Mouse (Mus musculus) cerebellum, adult 8-10 months (tissue): ENCODE measurements at regions not wholly inside any gene's neighbourhood (a gene's known extent, or its start where the extent isn't known, plus 50 kb on each side); places are given as distances from the start of the nearest gene placed in this dataset.
"Not testable (repeated sequence)": the region's sequence is repeated elsewhere in the genome, so short reads cannot be mapped to it uniquely, and the experiment has no call there.

Experiments
- DNase-seq: peaks from one replicate; pipeline ENCODE4 v3.0.0; 2022

DNA sequence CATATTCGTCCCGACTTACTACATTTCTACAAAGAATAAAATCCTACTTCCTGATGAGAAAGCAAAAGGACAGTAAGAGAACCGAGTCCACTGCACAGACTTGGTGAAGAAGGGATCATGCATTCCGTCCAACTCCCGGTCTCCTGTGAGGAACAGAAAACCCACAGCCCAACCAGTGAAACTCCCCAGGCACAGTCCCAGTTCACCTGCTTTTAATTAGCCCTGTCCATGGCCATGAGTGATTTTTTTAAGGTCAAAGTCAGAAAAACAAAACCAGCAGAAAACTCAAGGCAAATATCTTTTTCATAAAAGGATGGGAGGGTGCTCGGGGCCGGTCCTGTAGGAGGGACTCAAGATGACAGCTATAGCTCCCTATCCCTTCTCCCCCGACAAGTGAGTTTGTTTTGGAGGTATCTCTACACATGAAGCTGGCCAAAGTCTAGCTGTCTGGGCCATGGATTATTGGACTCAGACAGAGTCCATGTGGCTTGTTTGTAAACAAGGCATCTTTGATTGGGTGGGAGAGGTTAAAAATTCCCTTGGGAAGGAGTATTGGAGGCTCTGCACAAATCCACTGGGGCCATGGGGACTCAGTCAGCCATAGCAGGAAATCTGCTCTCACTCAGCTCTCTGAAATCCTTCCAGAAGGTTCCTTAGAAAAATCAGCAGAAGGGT lies 168.8 kb upstream of the Arid1b start:
- no peak for DNase-seq

DNA sequence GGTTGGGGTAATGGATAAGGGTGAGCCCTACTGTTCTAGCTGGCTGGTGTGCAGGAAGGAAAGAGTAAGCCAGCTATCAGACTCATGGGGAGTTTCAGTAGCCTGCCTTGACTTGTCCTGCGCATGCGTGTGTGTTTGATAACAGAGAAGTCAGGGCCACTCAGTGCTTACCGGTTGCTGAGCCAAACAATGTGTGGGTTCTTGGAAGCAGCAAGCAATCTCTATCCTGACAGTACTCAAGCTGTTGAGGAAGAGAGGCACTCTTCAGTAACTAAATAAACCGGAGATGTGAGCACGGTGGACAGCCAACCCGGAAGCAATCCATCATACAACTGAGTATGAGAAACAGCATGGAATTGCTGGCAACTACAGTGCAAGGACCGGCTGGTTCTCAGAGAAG lies 160.1 kb upstream of the Arid1b start:
- no peak for DNase-seq

DNA sequence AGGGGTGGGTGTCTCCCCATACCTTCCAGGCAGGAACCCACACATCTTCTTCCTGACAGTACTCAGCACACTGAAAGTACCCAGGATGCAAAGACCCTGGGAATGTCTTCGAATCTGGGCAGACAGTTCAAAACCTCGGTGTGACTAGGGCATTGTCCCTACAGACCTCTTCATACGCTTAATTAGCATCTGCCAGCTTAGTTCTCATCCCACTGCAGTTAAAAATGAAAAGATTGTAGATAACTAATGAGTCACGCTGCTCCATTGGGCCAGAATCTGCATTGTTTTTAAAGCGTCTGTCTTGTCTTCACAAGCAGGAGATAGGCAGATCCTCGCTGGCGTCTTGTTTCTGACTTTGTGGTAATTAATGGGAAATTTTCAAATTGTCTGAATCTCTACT lies 159.6 kb upstream of the Arid1b start:
- DNase-seq = no peak

DNA sequence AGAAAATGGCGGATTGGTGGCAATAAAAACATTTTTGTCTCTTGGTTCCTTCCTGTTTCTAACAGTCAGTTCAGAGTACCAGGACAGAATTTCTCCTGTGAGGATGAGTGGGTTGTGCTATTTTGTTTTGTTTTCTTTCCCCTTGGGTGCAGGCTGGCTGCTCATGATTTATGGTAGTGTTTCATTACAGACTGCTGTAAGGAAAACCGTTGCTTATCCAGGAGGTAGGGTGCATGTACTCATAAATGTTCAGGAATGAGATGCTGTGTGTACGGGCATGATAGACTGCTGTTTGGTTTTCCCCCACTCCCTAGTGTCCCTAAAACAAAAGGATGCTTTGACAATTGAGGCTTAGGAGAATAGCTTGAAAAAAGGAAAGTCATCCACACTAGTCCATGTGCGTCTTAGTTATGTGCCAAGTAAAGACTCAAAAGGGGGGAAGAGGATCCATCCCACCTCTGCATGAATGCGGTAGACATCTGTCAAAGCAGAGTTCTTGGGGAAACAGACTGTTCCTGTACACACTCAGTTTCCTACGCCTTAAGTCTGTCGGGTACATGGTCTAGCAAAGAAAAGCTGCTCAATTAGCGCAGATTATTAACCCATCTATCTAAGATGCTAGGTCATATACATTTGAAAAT lies 158.9 kb upstream of the Arid1b start:
- no peak for DNase-seq

DNA sequence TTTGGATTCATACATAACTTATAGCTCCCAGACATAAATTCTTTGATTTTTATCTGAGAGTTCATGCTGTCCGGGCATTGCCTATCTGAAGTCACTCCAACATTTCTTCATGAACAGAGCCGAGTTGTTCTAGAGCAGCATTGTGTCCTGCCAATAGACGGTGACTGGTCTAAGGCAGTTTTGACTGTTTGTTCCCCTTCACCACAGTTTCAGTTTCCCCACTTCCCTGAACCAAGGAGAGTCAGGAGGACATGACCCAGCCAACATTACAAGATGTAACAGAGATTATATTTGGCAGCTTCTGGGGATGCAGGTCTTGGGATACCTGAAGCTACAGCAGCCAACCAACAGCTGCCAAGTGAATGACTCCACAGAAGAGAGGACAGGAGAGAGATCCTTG lies 154.0 kb upstream of the Arid1b start:
- DNase-seq = no peak

DNA sequence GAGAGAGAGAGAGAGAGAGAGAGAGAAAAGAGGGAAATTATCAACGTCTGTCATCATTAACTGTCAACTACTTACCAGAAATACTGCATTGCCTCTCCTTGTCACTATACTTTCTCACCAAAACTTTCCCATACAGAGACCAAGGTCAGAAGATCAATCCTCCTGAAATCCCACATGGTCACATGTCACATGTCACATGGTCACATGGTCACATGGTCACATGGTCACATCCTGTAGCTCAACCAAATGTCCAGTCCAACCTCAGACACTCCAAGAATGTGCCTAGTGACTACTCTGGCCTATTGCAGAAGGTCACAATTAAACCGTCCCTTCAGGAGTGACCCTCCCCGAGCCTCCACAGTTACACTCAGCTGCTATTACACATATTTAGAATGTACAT lies 135.8 kb upstream of the Arid1b start:
- DNase-seq = no peak

DNA sequence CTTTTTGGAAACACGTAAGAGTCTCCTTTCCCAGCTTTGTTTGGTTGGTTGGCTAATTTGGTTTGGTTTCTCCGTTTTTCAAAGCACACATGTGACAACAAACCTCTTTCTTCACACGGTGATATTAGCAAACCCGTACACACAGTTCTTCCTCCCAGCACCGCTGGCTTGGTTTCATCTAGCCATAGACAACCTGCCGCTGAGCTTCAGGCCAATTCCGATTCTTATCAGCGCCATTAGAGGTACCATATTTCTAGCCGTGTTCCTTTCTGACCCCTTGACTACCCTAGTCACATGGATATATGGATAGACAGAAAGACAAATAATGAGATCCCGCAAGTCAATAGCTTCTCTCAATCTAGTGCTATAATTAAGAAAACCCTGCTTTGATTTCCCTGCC lies 129.2 kb upstream of the Arid1b start:
- DNase-seq = no peak

DNA sequence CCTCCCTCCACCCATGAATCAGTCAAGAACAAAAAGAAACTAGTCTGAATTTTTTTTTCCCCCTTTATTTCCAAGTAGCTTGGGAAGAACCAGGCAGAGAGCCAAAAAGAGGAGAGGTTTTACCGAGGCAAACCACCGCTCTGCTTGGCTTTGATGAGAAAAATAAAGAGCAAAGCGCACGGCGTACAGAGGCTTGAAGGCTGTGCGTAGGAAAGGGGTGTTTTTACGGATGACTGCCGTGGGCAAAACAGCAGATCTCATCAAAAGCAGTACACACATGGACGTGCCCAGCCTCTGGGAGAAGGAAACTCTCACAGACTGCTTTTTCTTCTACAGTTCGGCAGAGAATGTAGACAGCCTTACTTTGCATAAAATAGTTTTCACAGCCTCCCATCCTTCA lies 128.5 kb upstream of the Arid1b start:
- no peak for DNase-seq

DNA sequence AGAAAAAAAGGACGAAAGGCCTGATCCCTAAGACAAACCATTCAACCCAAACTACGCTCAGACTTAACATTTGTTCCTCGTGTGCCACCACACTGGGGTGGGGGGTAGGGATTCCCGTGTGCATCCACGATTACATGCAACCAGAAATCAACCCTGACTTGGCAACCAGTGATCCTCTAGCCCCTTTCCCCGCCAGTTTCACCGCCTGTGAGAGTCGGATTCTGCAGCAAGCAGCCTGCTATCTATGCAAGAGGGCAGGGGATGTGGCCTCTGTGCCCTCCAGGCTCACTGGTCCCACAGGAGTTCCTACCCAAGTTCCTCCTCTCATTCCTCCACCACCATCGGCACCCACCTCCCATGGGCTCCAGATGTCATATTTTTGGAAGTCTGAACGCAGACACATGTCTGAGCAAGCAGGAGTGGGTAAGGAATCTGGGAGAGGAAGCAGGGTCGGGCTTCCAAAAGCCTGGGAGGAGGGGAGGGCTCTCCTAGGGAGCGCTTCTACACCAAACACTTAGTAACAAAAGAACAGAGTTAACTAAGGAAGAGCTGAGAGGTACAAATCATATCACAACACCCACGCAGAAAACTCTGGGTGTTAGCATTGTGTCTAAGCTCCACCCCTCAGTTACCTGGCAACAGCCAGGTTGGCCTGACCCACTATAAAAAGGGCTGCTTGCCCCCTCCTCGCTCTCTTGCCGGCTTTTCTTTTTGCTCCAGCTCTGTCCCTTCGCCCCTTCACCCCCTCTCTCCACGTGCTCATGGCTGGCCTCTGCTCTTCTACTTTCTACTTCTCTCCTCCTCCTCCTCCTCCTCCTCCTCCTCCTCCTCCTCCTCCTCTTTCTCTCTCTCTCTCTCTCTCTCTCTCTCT lies 127.9 kb upstream of the Arid1b start:
- no peak for DNase-seq

DNA sequence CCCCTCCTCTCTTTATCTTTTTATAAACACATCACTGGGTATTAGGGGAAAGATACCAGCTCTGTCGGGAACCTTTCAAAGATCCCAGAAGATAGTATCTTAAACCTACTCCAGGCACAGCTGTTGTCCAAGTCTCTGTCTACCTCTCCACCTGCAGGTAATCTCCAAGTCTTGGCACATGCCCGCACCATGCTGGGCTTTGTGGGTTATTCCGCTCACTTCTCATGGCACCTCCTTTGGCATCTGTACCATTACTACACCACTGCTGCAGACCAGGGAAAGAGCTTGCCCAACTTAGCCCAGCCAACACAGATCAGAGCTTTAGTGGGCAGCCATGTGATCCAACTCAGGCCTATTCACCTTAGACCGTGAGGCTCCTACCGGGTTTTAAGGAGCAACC lies 127.0 kb upstream of the Arid1b start:
- DNase-seq = no peak

DNA sequence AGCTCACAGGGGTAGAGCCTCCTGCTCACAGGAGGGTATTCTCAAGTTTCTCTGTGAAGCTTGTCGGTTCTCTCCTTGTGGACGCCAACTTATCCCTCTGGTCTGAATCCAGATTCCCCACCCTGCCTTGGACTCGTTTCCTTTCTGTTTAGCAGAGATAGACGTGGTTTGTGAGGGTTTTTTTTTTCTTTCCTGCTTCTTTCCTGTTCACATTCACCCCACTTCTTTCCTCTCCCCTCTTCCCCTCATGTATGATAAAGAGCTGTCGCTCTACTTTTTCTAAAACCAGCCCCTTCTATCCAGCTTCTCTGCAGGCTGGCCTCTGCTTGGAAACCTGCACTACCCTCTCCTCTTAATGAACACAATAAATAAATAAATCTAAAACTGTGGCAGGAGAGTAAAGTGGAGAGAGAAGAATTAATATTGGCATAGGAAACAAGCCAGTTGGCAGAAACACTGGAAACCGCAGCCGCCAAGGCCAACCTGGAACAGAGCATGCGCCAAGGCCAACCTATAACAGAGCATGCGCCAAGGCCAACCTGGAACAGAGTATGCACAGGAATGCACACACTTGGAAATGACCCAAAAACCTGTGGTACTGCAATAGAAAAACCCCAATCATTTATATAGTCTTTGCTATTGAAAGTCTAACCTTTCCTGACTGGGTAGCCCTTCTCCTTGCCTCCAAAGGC lies 126.2 kb upstream of the Arid1b start:
- no peak for DNase-seq

DNA sequence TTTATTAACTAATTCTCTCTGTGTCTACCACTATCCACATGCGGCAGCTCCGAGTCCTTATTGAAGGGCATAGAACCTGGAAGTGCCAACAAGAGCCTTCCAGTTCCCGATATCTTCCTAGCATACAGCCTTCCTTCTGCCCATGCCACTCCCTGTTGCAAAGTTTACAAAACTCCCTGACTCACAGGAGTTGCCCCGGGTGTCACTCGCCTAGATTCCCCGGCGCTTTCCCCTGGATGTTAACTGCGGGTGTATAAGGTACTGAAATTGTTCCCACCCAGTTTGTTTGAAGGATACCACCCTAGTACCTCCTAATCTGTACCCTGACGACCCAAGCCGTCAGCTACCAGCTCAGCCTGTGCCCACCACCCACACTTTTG lies 125.7 kb upstream of the Arid1b start:
- no peak for DNase-seq

DNA sequence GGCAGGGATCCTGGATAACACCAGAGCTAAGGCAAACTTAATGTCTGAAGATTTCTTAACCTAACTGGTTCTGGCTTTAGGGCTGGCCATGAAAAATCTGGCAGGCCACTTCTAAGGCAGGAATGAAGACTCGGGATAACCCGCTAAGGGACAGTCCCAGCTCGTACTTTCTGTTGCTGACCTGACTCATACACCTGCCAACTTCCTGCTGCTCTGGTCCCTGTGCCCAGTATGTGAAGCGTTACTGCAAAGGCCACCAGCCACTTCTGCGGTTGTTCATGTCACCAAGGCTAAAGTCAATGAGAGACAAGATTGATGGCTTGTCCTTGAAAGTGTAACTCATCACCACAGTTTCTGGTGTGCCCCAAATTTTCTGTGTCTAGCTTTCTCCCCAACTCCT lies 125.3 kb upstream of the Arid1b start:
- DNase-seq = no peak

DNA sequence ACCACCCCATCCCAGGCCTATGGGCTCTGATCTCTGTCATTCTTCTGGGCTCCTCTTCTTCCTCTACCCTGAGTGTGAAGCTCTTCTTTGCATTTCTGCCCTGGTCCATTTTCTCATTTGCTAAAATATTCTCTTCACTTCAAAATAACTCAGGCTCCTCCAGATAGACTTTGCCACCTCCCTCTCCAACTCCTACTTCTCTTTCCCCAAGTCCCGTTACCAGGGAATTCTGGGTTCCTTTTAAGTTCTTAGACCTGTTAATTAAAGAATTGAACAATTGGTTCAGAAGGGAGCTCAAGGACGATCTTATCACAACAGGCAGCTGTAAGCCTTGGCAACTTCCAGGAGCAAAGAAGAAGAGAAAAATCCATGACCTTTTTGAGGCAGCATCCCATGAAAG lies 122.9 kb upstream of the Arid1b start:
- DNase-seq = no peak

DNA sequence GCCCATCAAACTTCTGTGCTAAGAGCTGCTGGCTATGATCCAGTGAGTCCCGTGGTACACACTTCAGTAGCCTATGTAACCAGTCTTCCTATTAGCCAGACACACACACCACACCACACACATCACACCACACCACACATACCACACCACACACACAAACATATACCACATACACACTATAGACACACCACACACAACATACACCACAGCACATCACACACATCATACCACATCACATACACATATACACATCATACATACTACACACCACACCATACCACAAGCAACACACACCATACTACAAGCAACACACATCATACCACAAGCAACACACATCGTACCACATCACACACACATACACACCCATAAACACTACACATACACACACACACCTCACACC lies 119.7 kb upstream of the Arid1b start:
- DNase-seq = no peak

DNA sequence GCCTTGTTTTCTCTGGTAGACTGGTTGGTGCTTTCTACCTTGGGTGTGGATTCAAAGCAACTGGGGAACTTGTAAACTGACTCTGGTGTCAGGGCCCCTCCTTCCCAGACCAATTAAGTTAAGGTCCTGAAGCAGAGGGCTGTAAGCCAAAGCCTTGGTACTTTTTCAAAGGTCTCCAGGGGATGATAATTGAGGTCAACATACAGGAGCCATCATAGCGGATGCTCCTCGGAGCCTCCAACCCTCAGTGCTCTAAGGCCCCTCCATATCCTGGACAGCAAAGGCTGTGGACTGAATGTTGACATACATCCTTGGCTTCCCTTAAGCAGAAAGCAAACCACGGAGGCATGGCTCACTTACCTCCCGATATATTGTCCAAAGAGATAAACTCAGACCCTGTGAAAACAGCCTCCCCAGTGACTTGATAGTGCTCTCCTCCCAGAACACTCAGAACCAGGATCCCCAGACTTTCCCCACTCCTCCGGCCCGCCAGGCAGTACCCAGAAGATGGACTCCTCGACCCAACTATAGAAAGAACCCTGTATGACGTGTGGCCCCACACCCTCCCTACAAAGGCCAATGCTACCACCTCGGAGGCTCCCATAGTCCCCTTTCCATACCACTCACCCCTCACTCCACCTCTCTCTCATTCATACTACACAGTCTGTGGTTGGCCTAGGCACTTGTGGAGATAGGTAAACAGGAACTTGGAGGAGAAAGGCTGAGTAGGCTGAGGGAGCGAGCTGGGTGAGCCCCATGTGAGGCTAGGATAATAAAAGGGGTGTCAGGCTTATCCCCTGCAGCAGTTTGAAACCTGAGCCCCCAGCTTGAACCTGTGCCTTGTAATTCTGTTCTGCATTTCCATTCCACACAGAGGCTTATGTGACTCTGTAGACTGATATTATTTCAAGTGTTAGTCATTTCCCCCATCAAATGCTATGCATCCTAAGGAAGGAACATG lies 118.8 kb upstream of the Arid1b start:
- DNase-seq = no peak

DNA sequence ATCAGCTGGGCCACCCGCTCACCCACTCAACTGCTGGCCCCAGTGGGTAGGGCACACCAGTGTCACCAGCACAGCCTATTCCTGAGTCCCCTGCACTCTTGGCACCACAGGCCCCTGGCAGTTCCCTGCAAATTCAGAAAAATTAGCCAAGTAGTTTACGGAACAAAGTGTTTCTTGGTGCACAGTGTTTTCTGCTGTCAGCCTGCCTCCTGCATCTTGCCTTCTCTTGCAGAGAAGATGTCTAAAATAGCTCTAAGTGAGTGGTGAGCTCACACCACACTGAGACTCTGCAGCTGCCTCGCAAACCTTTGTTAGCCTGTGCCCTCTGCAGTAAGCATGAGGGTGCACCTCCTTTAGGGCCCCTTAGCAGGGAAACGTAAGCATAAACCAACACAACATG lies 117.7 kb upstream of the Arid1b start:
- DNase-seq = no peak

DNA sequence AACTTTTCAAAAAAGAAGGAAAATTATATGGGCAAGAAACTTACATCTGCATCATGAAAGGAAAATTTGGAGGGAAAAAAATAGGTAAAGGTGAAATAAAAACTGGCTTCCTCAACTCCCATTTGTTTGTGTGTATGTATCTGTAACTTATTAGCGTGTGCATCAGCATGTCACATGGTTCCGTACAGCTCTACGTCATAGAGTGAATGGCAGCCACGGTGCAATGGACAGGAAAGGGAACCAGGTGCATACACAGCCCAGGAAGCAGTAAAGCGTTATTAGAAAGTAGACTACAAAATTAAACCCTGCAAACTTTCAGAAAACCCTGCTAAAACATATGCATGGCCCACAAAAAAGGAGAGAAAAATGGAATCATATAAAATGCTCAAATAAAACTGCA lies 112.7 kb upstream of the Arid1b start:
- no peak for DNase-seq

DNA sequence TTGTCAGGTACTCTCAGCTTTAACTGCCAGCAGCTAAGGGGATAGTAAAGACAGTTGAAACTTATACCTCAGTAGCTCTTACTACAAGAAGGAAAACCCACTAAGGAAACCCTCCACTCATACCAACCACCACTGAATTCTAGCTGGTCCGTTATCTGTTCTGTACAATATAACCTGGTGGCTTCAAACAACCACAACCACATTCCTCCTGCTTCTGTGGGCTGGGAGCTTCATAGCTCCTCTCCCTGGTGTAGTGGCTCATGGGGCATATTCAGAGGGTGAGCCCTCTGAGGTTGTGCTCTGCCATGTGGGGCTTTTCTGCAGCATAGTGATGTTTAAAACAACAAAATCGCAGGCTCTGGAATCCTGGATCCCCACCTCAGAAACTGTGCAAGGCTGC lies 110.0 kb upstream of the Arid1b start:
- no peak for DNase-seq

DNA sequence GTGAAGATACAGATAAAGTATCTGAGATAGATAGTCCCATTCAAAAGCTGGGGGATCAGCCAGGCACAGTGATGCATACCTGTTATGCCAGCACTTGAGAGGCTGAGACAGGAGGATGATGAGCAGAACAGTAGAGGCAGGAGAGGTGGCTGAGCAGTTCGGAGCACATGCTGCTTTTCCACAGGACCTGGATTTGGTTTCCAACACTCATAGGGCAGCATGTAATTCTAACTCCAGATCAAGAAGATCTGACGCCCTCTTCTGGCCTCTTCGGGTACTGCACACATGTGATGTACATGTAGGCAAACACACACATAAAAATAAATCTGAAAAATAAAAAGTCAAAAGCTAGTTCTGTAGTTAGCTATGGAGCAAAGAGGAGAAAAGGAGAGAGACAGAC lies 109.4 kb upstream of the Arid1b start:
- DNase-seq = no peak

DNA sequence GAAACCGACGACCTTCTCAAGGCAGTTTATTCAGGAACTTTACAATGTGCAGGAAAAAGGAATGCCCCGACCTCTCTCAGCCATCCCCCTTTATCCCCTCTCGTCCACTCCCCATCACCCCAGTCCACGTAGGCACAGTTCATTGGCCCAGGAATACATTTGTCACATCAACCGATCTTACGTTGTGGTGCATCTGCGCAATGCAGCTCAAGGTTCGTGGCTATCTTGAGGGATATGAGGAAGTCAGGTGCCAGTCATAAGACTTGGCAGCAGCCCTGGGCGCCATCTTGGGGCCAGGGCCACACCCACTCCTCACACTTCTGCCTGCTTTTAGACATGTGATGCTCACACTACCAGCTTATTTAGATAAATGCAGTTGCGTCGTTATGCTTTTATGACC lies 106.8 kb upstream of the Arid1b start:
- not testable (repeated sequence) for DNase-seq

DNA sequence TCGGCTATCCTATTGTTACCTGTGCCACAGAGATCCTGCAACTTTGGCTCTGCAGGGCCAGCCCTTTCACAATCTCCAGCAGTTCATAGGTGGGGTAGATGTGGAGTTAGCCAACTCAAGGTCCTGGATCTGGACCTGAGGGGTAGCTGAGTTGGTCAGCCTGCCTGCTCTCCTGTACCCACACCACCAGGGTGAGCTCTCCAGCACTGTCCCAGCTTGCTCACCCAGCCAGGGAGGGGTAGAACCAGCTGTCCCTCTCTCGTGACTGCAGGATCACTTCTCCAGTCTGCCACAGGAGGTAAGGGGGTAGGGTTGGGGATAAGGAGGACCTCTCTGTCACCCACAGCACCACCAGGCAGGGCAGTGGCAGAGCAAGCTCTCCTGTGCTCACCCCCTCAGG lies 104.6 kb upstream of the Arid1b start:
- no peak for DNase-seq
